Mouse (Mus musculus): Measurements from ENCODE around the gene Uroc1. TPM values are rescaled to one million over a fixed set of nuclear protein-coding genes. Genes with fewer than 3 reads are reported as not detected.

Gene Uroc1
- polyA plus RNA-seq, 1 experiment from 2014 or later = 6.3 TPM

DNA sequence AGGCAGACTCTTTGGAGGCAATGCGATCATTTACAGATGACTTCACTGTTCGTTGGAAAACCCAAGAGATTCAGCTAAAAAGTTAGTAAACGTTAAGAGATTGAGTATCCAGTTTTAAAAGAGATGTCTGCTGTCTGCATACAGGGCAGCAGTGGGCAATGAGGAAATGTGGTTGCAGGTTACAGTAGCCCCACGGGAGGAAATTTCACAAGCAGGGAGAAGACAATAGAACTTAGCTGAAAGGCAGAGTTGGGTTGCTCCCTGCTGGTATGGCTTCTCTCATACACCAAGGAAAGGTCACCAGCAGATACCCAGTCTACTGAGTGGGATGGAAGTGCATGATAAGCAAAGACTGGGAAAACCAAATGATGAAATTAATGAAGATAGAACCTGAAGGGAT lies 57.5 kb downstream of the Uroc1 start:
- H3K36me3 ChIP-seq = peaks cover 36% of the 10 kb centered on the region
- WGBS (ENCODE audit: insufficient replicate concordance) = 69% methylated on average over 4 of the region's 4 CpGs
- no peaks in the 10 kb centered on the region for H3K9me3 ChIP-seq (replicated peaks)
- no peaks in the 10 kb centered on the region for H3K27me3 ChIP-seq
- H3K4me1 ChIP-seq (replicated peaks) = no peaks in the 10 kb centered on the region; the same call in 1 of the 2 replicates
- no peak overlapping the region for H3K27ac ChIP-seq
- H3K4me3 ChIP-seq (replicated peaks) = no peak overlapping the region
- DNase-seq = no peak
- no peak overlapping the region for H3K9ac ChIP-seq
- no peak for ATAC-seq (ENCODE audit: low read depth)
- H3K4me2 ChIP-seq = no peak overlapping the region

GRCm38 (mm10) chr6:90393948-90394347 lies 60.9 kb downstream of the Uroc1 start:
- H3K36me3 ChIP-seq = peaks cover 30% of the 10 kb centered on the region
- peaks cover 2% of the 10 kb centered on the region; the same call in 1 of the 2 replicates for H3K4me1 ChIP-seq (replicated peaks)
- WGBS (ENCODE audit: insufficient replicate concordance) = 52% methylated on average over 3 of the region's 3 CpGs
- no peaks in the 10 kb centered on the region for H3K27me3 ChIP-seq
- H3K4me3 ChIP-seq (replicated peaks) = no peak overlapping the region
- DNase-seq (no peak), ATAC-seq (ENCODE audit: low read depth) (peak; percentile 66)
- no peak overlapping the region for H3K9ac ChIP-seq
- H3K4me2 ChIP-seq = no peak overlapping the region
- no peaks in the 10 kb centered on the region for H3K9me3 ChIP-seq (replicated peaks)
- peak overlapping the region; percentile 25; the same call in 1 of the 2 replicates for H3K27ac ChIP-seq

DNA sequence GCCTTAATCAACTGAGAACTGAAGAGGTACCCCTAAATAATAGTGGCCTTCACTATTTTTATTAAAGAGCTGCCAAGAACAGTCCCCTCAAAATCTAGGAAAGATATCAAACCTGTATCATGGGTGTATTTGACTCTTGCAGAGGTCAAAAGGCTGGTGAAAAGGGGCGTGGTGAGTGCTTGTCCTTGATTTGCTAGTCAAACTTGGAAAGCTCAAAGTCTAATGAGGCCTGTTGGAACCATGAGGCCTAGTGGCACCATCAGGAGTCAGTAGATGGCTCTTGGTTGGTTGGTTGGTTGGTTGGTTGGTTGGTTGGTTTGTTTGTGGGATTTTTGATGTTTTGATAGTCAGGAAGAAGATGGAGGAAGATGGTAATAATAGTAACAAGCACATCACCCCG lies 62.7 kb downstream of the Uroc1 start:
- ATAC-seq (ENCODE audit: low read depth) = no peak
- H3K9ac ChIP-seq = no peak overlapping the region
- DNase-seq = no peak
- H3K4me3 ChIP-seq (replicated peaks) = no peak overlapping the region
- no peaks in the 10 kb centered on the region for H3K9me3 ChIP-seq (replicated peaks)
- H3K36me3 ChIP-seq = peaks cover 31% of the 10 kb centered on the region
- H3K4me1 ChIP-seq (replicated peaks) = peaks cover 2% of the 10 kb centered on the region; the same call in 1 of the 2 replicates
- H3K27ac ChIP-seq = no peak overlapping the region
- H3K27me3 ChIP-seq = no peaks in the 10 kb centered on the region
- WGBS (ENCODE audit: insufficient replicate concordance) = 81% methylated on average over 2 of the region's 2 CpGs
- H3K4me2 ChIP-seq = no peak overlapping the region

DNA sequence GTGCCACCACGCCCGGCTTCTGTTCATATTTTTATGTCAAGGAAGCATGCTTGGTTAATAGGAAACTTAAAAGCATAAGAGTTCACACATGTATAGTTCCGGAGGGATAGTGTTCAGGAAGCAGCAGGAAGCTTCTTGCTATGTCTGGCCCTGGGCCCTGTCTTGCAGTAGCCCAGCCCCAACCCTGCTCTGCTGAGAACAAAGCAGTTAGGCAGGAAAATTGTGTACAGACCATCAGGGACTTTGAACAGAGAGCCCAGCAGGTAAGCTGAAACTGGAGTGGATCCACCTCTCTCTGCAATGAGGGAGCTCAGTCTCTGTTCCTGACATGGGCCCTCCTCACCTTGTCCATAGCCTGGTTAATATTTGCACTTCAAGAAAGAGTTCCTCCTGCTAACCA lies 64.2 kb downstream of the Uroc1 start:
- Histone ChIP-seq H3K36me3 (peaks cover 30% of the 10 kb centered on the region), H3K27ac (no peak overlapping the region; the same call in 1 of the 2 replicates), H3K4me2 (no peak overlapping the region), H3K9me3 (replicated peaks) (no peaks in the 10 kb centered on the region), H3K27me3 (no peaks in the 10 kb centered on the region), H3K4me3 (replicated peaks) (no peak overlapping the region), H3K9ac (no peak overlapping the region), H3K4me1 (replicated peaks) (peaks cover 2% of the 10 kb centered on the region; the same call in 1 of the 2 replicates)
- DNase-seq = no peak
- WGBS (ENCODE audit: insufficient replicate concordance) = 79% methylated on average over 3 of the region's 3 CpGs
- ATAC-seq (ENCODE audit: low read depth) = peak; percentile 31; the same call in 1 of the 2 replicates

DNA sequence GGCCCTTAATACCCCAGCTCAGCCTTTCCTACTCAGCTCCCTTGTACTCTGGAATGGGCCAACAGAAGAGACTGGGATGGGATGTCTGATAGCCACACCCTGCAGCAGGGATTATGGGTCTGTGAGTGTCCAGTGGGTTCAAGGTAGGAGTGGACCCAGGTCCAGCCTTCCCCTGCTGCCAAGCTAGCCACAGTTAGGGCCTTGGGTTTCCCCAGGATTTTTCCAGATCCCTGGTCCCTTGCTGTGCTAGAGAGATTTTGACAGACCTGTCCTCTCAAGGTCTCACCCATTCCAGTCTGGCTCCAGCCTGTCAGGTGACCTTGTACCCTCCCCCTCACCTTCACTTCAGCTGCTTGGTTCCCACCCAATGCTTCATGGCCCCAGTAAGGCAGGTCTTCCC lies 75.5 kb downstream of the Uroc1 start:
- no peaks in the 10 kb centered on the region for H3K27me3 ChIP-seq
- H3K27ac ChIP-seq = no peak overlapping the region
- DNase-seq (no peak), ATAC-seq (ENCODE audit: low read depth) (no peak)
- H3K4me1 ChIP-seq (replicated peaks) = no peaks in the 10 kb centered on the region
- H3K4me3 ChIP-seq (replicated peaks) = no peak overlapping the region
- no peak overlapping the region for H3K9ac ChIP-seq
- H3K36me3 ChIP-seq = 0 out of 2 replicates have a peak, but pooled peaks cover 4% of the 10 kb centered on the region
- H3K4me2 ChIP-seq = no peak overlapping the region
- no peaks in the 10 kb centered on the region for H3K9me3 ChIP-seq (replicated peaks)

- Histone ChIP-seq H3K9me3 (replicated peaks) (no peaks in the 10 kb centered on the region), H3K4me2 (no peak overlapping the region), H3K4me3 (replicated peaks) (no peak overlapping the region), H3K4me1 (replicated peaks) (no peaks in the 10 kb centered on the region), H3K27me3 (no peaks in the 10 kb centered on the region), H3K9ac (no peak overlapping the region), H3K27ac (no peak overlapping the region), H3K36me3 (no peaks in the 10 kb centered on the region)
- ATAC-seq (ENCODE audit: low read depth) (peak; percentile 33; the same call in 1 of the 2 replicates), DNase-seq (no peak)
- WGBS (ENCODE audit: insufficient replicate concordance) = 63% methylated on average over 1 of the region's 1 CpGs
Measured at GRCm38 (mm10) chr6:90410972-90411371, 77.9 kb downstream of the Uroc1 start.

- ATAC-seq (ENCODE audit: low read depth) = no peak
- WGBS (ENCODE audit: insufficient replicate concordance) = 69% methylated on average over 7 of the region's 7 CpGs
- H3K4me3 ChIP-seq (replicated peaks) = no peak overlapping the region
- no peak overlapping the region for H3K27ac ChIP-seq
- H3K27me3 ChIP-seq = no peaks in the 10 kb centered on the region
- no peaks in the 10 kb centered on the region for H3K4me1 ChIP-seq (replicated peaks)
- no peak overlapping the region for H3K4me2 ChIP-seq
- no peak overlapping the region for H3K9ac ChIP-seq
- no peaks in the 10 kb centered on the region for H3K9me3 ChIP-seq (replicated peaks)
- no peaks in the 10 kb centered on the region for H3K36me3 ChIP-seq
- DNase-seq = no peak
Measured at GRCm38 (mm10) chr6:90411926-90412325, 78.8 kb downstream of the Uroc1 start.

Other genes with a start within 250 kb of the Uroc1 start
- gene Vmn1r50, start 231.9 kb upstream of the Uroc1 start, polyA plus RNA-seq (2015; fragmentation: Nextera tagmentation; extraction: Ambion mirVana) = not detected in 2 replicates
- gene Vmn1r51, start 210.7 kb upstream of the Uroc1 start, polyA plus RNA-seq (2015; fragmentation: Nextera tagmentation; extraction: Ambion mirVana) = not detected in 2 replicates
- gene Vmn1r52, start 158.5 kb upstream of the Uroc1 start, polyA plus RNA-seq (2015; fragmentation: Nextera tagmentation; extraction: Ambion mirVana) = not detected in 2 replicates
- not detected in 2 replicates for gene V1ra8, start 130.5 kb upstream of the Uroc1 start, polyA plus RNA-seq (2015; fragmentation: Nextera tagmentation; extraction: Ambion mirVana)
- gene Vmn1r53, start 108.8 kb upstream of the Uroc1 start, polyA plus RNA-seq (2015; fragmentation: Nextera tagmentation; extraction: Ambion mirVana) = not detected in 2 replicates
- not detected in 2 replicates for gene Vmn1r54, start 87.0 kb upstream of the Uroc1 start, polyA plus RNA-seq (2015; fragmentation: Nextera tagmentation; extraction: Ambion mirVana)
- gene BC048671, start 32.1 kb upstream of the Uroc1 start, polyA plus RNA-seq (2015; fragmentation: Nextera tagmentation; extraction: Ambion mirVana) = not detected in 2 replicates
- gene Chst13, start 8.1 kb upstream of the Uroc1 start, polyA plus RNA-seq (2015; fragmentation: Nextera tagmentation; extraction: Ambion mirVana) = 16.9 and 17.2 TPM in 2 replicates
- 2.6 and 2.7 TPM in 2 replicates for gene Zxdc, start 36.2 kb downstream of the Uroc1 start, polyA plus RNA-seq (2015; fragmentation: Nextera tagmentation; extraction: Ambion mirVana)
- 0.22 TPM in 1 of 2 replicates, not detected in the other for gene Cfap100, start 95.5 kb downstream of the Uroc1 start, polyA plus RNA-seq (2015; fragmentation: Nextera tagmentation; extraction: Ambion mirVana)
- 7.8 and 9.1 TPM in 2 replicates for gene Klf15, start 129.3 kb downstream of the Uroc1 start, polyA plus RNA-seq (2015; fragmentation: Nextera tagmentation; extraction: Ambion mirVana)
- gene Aldh1l1, start 153.1 kb downstream of the Uroc1 start, polyA plus RNA-seq (2015; fragmentation: Nextera tagmentation; extraction: Ambion mirVana) = 12.3 and 13.1 TPM in 2 replicates